Mouse (Mus musculus) cerebellum, adult 2 months (tissue): Measurements from ENCODE around the gene Shc1.

Experiments
- CTCF ChIP-seq: fragments of 200-500 bp; IDR thresholded peaks from 2 replicates; pipeline ENCODE4 v1.5.1; 2011; ENCODE audit warnings: low read depth, mild to moderate bottlenecking, control low read depth, low read length, moderate library complexity, borderline replicate concordance; ENCODE audit not compliant: insufficient read depth
- POLR2A ChIP-seq: fragments of 200-500 bp; IDR thresholded peaks from 2 replicates; pipeline ENCODE4 v1.6.1; 2011; ENCODE audit warnings: low read length, control low read depth, borderline replicate concordance; ENCODE audit not compliant: insufficient read depth

DNA sequence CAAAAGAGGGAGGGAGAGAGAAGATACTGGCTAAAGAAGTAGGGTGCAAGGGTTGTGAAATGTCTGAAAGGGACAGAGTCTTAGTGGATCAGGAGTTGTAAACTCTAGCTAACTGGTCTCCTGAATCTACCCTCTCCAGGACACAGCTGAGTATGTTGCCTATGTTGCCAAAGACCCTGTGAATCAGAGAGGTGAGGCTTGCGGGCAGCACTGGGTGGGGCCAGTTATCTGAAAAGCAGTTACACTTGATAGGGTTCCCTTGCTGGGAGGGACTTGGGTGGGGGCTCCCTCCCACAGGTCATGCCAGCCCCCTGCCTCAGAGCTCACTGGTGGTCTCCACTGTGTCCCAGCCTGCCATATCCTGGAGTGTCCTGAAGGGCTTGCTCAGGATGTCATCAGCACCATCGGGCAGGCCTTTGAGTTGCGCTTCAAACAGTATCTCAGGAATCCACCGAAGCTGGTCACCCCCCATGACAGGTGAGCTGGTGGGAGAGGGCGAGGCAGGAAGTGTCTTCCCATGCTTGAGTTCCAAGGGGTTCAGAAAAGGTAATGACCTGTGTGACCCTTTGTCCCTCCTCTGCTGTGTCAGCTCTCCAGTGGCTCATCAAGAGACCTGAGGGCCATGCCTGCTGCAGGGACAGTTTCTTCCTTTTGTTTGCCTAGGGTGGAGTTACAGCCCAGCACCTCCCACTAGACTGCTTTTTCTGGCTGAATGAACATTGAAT lies 6.3 kb downstream of the Shc1 start:
- no peak for TF ChIP-seq POLR2A
- no peak for TF ChIP-seq CTCF
